Mouse (Mus musculus): ENCODE results near the gene Git2. TPM values are rescaled to one million over a fixed set of nuclear protein-coding genes. Genes with fewer than 3 reads are reported as not detected.

Gene Git2
- polyA plus RNA-seq, 1 experiment from 2014 or later = 29.1 TPM

- 81% methylated on average over 10 of the region's 10 CpGs for WGBS
- ATAC-seq = no peak
- H3K9ac ChIP-seq (ENCODE audit: low read length) = no peak overlapping the region
Observed at GRCm38 (mm10) chr5:114728160-114728559, 47.2 kb downstream of the Git2 start.

DNA sequence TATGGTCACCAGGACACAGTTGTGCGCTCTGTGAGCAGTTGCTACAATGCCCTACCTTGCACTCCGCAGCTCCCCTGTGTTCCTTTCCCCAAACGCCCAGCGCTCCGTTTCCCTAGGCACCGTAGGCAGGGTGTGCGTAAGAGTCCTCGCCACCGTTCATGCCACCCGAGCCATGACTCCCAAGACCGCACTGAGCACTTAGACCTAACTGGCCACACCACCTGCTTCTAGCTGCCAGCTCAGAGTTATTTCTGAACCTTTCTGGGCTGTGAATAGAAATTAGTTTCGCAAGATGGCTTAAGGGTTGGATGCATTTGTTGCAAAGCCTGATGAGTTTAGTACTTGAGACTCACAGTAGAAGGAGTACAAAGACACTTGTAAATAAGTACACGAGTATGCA lies 52.5 kb downstream of the Git2 start:
- H3K4me1 ChIP-seq (ENCODE audit: control insufficient read depth, insufficient read depth, low read length) = no peaks in the 10 kb centered on the region
- H3K4me2 ChIP-seq (ENCODE audit: low read length) = no peak overlapping the region
- H3K9ac ChIP-seq (ENCODE audit: low read length) = no peak overlapping the region
- peaks cover 63% of the 10 kb centered on the region for H3K36me3 ChIP-seq (ENCODE audit: control insufficient read depth, insufficient read depth, low read length)
- no peak overlapping the region for H3K4me3 ChIP-seq (ENCODE audit: low read depth, low read length)
- 93% methylated on average over 13 of the region's 13 CpGs for WGBS
- H3K27ac ChIP-seq (ENCODE audit: low read depth, low read length) = peak overlapping the region; percentile 35; the same call in 1 of the 2 replicates
- DNase-seq (ENCODE audit: low spot score) (no peak), ATAC-seq (no peak)
- H3K9me3 ChIP-seq (replicated peaks; ENCODE audit: control insufficient read depth, low read length) = no peaks in the 10 kb centered on the region
- H3K27me3 ChIP-seq (replicated peaks; ENCODE audit: control insufficient read depth, insufficient read depth, low read length) = no peaks in the 10 kb centered on the region

More at GRCm38 (mm10) chr5:114728160-114728559, 47.2 kb downstream of the Git2 start:
- Histone ChIP-seq H3K4me2 (ENCODE audit: low read length) (no peak overlapping the region), H3K27me3 (replicated peaks; ENCODE audit: control insufficient read depth, insufficient read depth, low read length) (no peaks in the 10 kb centered on the region), H3K4me1 (ENCODE audit: control insufficient read depth, insufficient read depth, low read length) (no peaks in the 10 kb centered on the region), H3K36me3 (ENCODE audit: control insufficient read depth, insufficient read depth, low read length) (peaks cover 61% of the 10 kb centered on the region), H3K4me3 (ENCODE audit: low read depth, low read length) (no peak overlapping the region), H3K9me3 (replicated peaks; ENCODE audit: control insufficient read depth, low read length) (no peaks in the 10 kb centered on the region), H3K27ac (ENCODE audit: low read depth, low read length) (no peak overlapping the region)
- DNase-seq (ENCODE audit: low spot score) = no peak

- ATAC-seq (no peak), DNase-seq (ENCODE audit: low spot score) (no peak)
- H3K4me1 ChIP-seq (ENCODE audit: control insufficient read depth, insufficient read depth, low read length) = no peaks in the 10 kb centered on the region
- no peak overlapping the region for H3K27ac ChIP-seq (ENCODE audit: low read depth, low read length)
- no peak overlapping the region for H3K4me3 ChIP-seq (ENCODE audit: low read depth, low read length)
- no peak overlapping the region for H3K9ac ChIP-seq (ENCODE audit: low read length)
- peaks cover 64% of the 10 kb centered on the region for H3K36me3 ChIP-seq (ENCODE audit: control insufficient read depth, insufficient read depth, low read length)
- H3K4me2 ChIP-seq (ENCODE audit: low read length) = no peak overlapping the region
- no peaks in the 10 kb centered on the region for H3K9me3 ChIP-seq (replicated peaks; ENCODE audit: control insufficient read depth, low read length)
- H3K27me3 ChIP-seq (replicated peaks; ENCODE audit: control insufficient read depth, insufficient read depth, low read length) = no peaks in the 10 kb centered on the region
- WGBS = 96% methylated on average over 10 of the region's 10 CpGs
Observed at GRCm38 (mm10) chr5:114721969-114722368, 53.3 kb downstream of the Git2 start.

DNA sequence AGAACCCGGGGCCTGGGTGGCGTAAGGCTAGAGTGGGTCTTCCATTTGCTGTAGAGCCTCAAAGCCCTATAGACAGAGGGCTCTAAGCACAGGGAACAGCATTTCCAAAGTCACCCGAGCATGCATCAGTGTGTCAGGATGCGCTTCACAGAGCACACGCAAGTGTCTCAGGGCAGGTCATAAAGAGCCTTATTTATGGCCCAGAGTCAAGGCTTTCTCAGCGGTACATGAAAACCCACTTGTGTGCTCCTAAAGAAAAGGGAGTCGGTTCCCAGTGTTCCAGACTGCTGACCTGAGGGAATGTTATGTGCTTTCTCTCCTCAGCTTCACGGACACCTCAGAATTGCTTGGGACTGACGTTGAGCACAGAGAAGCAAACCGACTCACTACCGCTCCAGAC lies 54.5 kb downstream of the Git2 start:
- no peaks in the 10 kb centered on the region for H3K9me3 ChIP-seq (replicated peaks; ENCODE audit: control insufficient read depth, low read length)
- ATAC-seq (no peak), DNase-seq (ENCODE audit: low spot score) (no peak)
- WGBS = 93% methylated on average over 11 of the region's 11 CpGs
- peaks cover 75% of the 10 kb centered on the region for H3K36me3 ChIP-seq (ENCODE audit: control insufficient read depth, insufficient read depth, low read length)
- no peaks in the 10 kb centered on the region for H3K4me1 ChIP-seq (ENCODE audit: control insufficient read depth, insufficient read depth, low read length)
- no peak overlapping the region for H3K4me2 ChIP-seq (ENCODE audit: low read length)
- no peak overlapping the region for H3K4me3 ChIP-seq (ENCODE audit: low read depth, low read length)
- H3K27ac ChIP-seq (ENCODE audit: low read depth, low read length) = no peak overlapping the region
- no peaks in the 10 kb centered on the region for H3K27me3 ChIP-seq (replicated peaks; ENCODE audit: control insufficient read depth, insufficient read depth, low read length)
- no peak overlapping the region for H3K9ac ChIP-seq (ENCODE audit: low read length)

- H3K4me1 ChIP-seq (ENCODE audit: control insufficient read depth, insufficient read depth, low read length) = no peaks in the 10 kb centered on the region
- H3K27ac ChIP-seq (ENCODE audit: low read depth, low read length) = no peak overlapping the region
- no peaks in the 10 kb centered on the region for H3K27me3 ChIP-seq (replicated peaks; ENCODE audit: control insufficient read depth, insufficient read depth, low read length)
- no peak overlapping the region for H3K9ac ChIP-seq (ENCODE audit: low read length)
- no peak overlapping the region for H3K4me2 ChIP-seq (ENCODE audit: low read length)
- H3K36me3 ChIP-seq (ENCODE audit: control insufficient read depth, insufficient read depth, low read length) = peaks cover 84% of the 10 kb centered on the region
- DNase-seq (ENCODE audit: low spot score) = no peak
- ATAC-seq = no peak
- H3K4me3 ChIP-seq (ENCODE audit: low read depth, low read length) = no peak overlapping the region
- no peaks in the 10 kb centered on the region for H3K9me3 ChIP-seq (replicated peaks; ENCODE audit: control insufficient read depth, low read length)
- WGBS = 96% methylated on average over 6 of the region's 6 CpGs
Observed at GRCm38 (mm10) chr5:114719928-114720270, 55.4 kb downstream of the Git2 start.

DNA sequence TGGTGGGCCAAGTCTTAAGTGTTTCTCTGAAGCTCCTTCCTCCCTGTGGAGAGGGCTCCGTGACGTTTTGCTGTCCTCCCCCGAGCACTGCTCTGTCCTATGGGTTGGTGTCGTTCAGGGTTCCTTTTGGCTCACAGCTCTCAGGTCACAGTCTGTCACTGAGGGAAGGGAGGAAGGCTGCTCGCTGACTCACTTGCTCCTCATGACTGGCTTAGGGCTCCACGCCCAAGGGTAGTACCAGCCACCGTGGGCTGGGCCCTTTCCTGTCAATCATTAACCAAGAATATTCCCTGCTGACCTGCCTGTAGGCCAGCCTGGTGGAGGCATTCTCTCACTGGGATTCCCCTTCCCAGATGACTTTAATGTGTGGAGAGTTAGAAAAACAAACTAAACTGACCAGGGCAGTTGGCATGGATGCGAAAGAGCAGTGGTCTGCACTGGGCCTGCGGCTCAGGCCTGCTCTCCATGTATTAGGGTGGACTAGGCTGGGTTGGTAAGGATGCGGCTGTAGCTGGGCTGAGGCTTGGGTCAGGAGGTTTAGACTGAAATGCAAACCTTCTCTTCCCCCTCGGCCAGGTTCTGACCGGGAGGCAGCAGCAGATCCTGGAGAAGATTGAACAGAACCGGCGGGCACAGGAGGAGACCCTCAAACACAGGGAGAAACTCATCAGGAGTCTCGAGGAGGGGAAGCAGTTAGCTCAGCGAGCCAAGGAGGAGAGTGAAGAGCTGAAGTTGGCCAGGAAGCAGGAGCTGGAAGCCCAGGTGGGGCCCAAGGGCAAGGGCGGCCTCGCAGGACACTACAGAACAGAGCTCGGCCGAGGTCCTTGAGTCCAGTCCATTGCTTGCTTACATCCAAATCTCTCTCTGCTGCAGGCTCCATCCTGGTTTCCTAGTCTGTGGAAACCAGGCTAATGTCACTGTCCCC lies 56.1 kb downstream of the Git2 start:
- H3K4me2 ChIP-seq (ENCODE audit: low read length) = no peak overlapping the region
- peaks cover 90% of the 10 kb centered on the region for H3K36me3 ChIP-seq (ENCODE audit: control insufficient read depth, insufficient read depth, low read length)
- DNase-seq (ENCODE audit: low spot score) = no peak
- no peak overlapping the region for H3K27ac ChIP-seq (ENCODE audit: low read depth, low read length)
- 93% methylated on average over 20 of the region's 20 CpGs for WGBS
- ATAC-seq = no peak
- H3K27me3 ChIP-seq (replicated peaks; ENCODE audit: control insufficient read depth, insufficient read depth, low read length) = no peaks in the 10 kb centered on the region
- no peak overlapping the region for H3K4me3 ChIP-seq (ENCODE audit: low read depth, low read length)
- H3K9me3 ChIP-seq (replicated peaks; ENCODE audit: control insufficient read depth, low read length) = no peaks in the 10 kb centered on the region
- H3K9ac ChIP-seq (ENCODE audit: low read length) = no peak overlapping the region
- no peaks in the 10 kb centered on the region for H3K4me1 ChIP-seq (ENCODE audit: control insufficient read depth, insufficient read depth, low read length)

- Histone ChIP-seq H3K27me3 (replicated peaks; ENCODE audit: control insufficient read depth, insufficient read depth, low read length) (no peaks in the 10 kb centered on the region), H3K36me3 (ENCODE audit: control insufficient read depth, insufficient read depth, low read length) (peaks cover 92% of the 10 kb centered on the region), H3K4me3 (ENCODE audit: low read depth, low read length) (no peak overlapping the region), H3K9me3 (replicated peaks; ENCODE audit: control insufficient read depth, low read length) (no peaks in the 10 kb centered on the region), H3K4me1 (ENCODE audit: control insufficient read depth, insufficient read depth, low read length) (no peaks in the 10 kb centered on the region), H3K4me2 (ENCODE audit: low read length) (no peak overlapping the region), H3K9ac (ENCODE audit: low read length) (no peak overlapping the region), H3K27ac (ENCODE audit: low read depth, low read length) (no peak overlapping the region)
- DNase-seq (ENCODE audit: low spot score) = no peak
- no peak for ATAC-seq
- 89% methylated on average over 13 of the region's 13 CpGs for WGBS
Observed at GRCm38 (mm10) chr5:114718483-114718882, 56.8 kb downstream of the Git2 start.

DNA sequence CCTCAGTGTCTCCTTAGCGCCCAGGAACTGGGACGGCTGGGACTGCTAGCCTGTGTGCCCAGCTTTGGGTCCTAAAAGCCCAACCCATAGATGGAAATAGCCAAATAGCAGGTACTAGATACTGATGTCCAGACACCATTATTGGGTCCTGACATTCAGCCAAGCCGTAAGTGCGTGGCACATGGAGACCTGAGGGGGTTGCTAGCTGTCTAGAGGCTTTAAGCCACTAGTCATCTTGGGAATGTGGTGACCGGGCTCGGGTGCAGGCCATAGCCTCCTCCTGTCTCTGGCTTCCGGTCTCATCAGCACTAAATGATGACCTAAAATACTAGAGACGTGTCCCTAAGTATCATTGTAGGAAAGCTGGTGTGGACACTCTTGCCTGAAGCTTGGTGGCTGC lies 57.4 kb downstream of the Git2 start:
- Histone ChIP-seq H3K9ac (ENCODE audit: low read length) (no peak overlapping the region), H3K27me3 (replicated peaks; ENCODE audit: control insufficient read depth, insufficient read depth, low read length) (no peaks in the 10 kb centered on the region), H3K4me2 (ENCODE audit: low read length) (no peak overlapping the region), H3K4me1 (ENCODE audit: control insufficient read depth, insufficient read depth, low read length) (no peaks in the 10 kb centered on the region), H3K4me3 (ENCODE audit: low read depth, low read length) (no peak overlapping the region), H3K36me3 (ENCODE audit: control insufficient read depth, insufficient read depth, low read length) (peaks cover 96% of the 10 kb centered on the region), H3K9me3 (replicated peaks; ENCODE audit: control insufficient read depth, low read length) (no peaks in the 10 kb centered on the region), H3K27ac (ENCODE audit: low read depth, low read length) (no peak overlapping the region)
- ATAC-seq (no peak), DNase-seq (ENCODE audit: low spot score) (no peak)
- 92% methylated on average over 8 of the region's 8 CpGs for WGBS

- no peak overlapping the region for H3K4me2 ChIP-seq (ENCODE audit: low read length)
- H3K27me3 ChIP-seq (replicated peaks; ENCODE audit: control insufficient read depth, insufficient read depth, low read length) = no peaks in the 10 kb centered on the region
- H3K36me3 ChIP-seq (ENCODE audit: control insufficient read depth, insufficient read depth, low read length) = peaks cover 92% of the 10 kb centered on the region
- no peaks in the 10 kb centered on the region for H3K4me1 ChIP-seq (ENCODE audit: control insufficient read depth, insufficient read depth, low read length)
- DNase-seq (ENCODE audit: low spot score) = no peak
- 95% methylated on average over 12 of the region's 12 CpGs for WGBS
- ATAC-seq = no peak
- no peak overlapping the region for H3K9ac ChIP-seq (ENCODE audit: low read length)
- H3K4me3 ChIP-seq (ENCODE audit: low read depth, low read length) = no peak overlapping the region
- H3K9me3 ChIP-seq (replicated peaks; ENCODE audit: control insufficient read depth, low read length) = no peaks in the 10 kb centered on the region
- H3K27ac ChIP-seq (ENCODE audit: low read depth, low read length) = no peak overlapping the region
Observed at GRCm38 (mm10) chr5:114717292-114717691, 58.0 kb downstream of the Git2 start.

All from forebrain, embryonic 14.5 days (tissue).